8 mouse cellular contexts compared by ENCODE assay signal in the genomic region with DNA sequence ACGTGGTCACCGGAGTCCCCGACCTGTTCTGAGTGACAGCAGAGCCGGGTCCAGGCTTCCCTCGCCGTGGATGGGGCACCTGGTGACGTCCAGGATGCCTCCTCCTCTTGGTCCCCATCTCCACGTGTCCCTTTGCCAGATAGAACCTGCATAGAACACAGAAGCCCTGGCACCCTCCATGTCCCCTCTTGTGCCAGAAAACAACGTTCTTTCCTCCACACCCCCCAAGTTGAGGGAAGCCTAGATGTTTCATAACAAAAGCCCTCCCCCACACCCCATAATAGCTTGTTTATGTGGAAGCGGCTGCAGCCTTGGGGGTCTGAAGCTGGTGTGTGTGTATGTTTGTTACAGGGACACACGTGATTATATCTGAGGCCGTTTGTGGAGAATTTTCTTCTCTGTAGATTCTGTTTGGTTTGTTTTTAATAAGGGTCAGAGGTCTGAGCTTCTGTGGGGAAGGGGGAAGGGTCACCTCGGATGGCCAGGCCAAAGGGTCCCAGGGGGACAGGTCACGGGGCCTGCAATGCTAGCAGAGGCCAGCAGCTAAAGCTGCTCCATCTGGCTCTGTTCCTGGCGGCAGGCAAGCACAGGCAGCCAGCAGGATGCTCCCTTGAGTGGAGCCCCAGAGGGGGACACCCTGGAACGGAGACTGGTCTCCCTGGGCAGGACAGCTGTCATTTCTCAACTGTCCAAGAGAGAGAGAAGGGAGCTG.
DNase-seq lines count a peak whose midpoint lies in the region; ATAC-seq and TF ChIP-seq lines count a peak whose summit lies in the region.

No protein-coding gene starts in this region.

- H3K4me2 ChIP-seq in CH12.LX (ENCODE audit: insufficient read depth, low read depth, poor library complexity, severe bottlenecking): peak overlapping the region; percentile 35
- peak overlapping the region; percentile 72 for H3K4me2 ChIP-seq in forebrain, embryonic 14.5 days (ENCODE audit: low read length)
- peak overlapping the region; percentile 96 for H3K4me2 ChIP-seq in liver, postnatal 0 days (ENCODE audit: low read depth, low read length)
- peak overlapping the region; percentile 62 for H3K4me2 ChIP-seq in neural tube, embryonic 14.5 days (ENCODE audit: low read depth, low read length)

- ATAC-seq in forebrain, embryonic 14.5 days: peak; percentile 50
- peak; percentile 62 for ATAC-seq in liver, postnatal 0 days
- ATAC-seq in neural tube, embryonic 14.5 days (ENCODE audit: low read depth): peak; percentile 39

- H3K36me3 ChIP-seq in CH12.LX (replicated peaks in 1 of 2; ENCODE audit: control insufficient read depth in 1 of 2, insufficient read depth in 1 of 2, low read length in 1 of 2): no peaks in the 10 kb centered on the region
- no peaks in the 10 kb centered on the region for H3K36me3 ChIP-seq in forebrain, embryonic 14.5 days (ENCODE audit: control insufficient read depth, insufficient read depth, low read length)
- no peaks in the 10 kb centered on the region for H3K36me3 ChIP-seq in liver, postnatal 0 days (replicated peaks; ENCODE audit: insufficient read depth, low read length)
- no peaks in the 10 kb centered on the region for H3K36me3 ChIP-seq in neural tube, embryonic 14.5 days (ENCODE audit: control insufficient read depth, insufficient read depth, low read length)

- 1% methylated on average over 16 of the region's 16 CpGs for WGBS in forebrain, embryonic 14.5 days
- 14% methylated on average over 16 of the region's 16 CpGs for WGBS in liver, postnatal 0 days (ENCODE audit: insufficient replicate concordance)
- WGBS in neural tube, embryonic 14.5 days: 1% methylated on average over 16 of the region's 16 CpGs

- no peak for TF ChIP-seq RAD21 in CH12.LX (IDR thresholded peaks at IDR 0.05; ENCODE audit: low read depth, low read length)

- peak overlapping the region; percentile 37 for H3K9ac ChIP-seq in CH12.LX (ENCODE audit: insufficient read depth, low read depth)
- peak overlapping the region; percentile 66 for H3K9ac ChIP-seq in forebrain, embryonic 14.5 days (ENCODE audit: low read length)
- peak overlapping the region; percentile 72 for H3K9ac ChIP-seq in liver, postnatal 0 days (replicated peaks)
- H3K9ac ChIP-seq in neural tube, embryonic 14.5 days (replicated peaks; ENCODE audit: low read depth, low read length): peak overlapping the region; percentile 56

- peaks cover 21 to 48% of the 10 kb centered on the region in 2 experiments for H3K4me1 ChIP-seq in CH12.LX (ENCODE audit: control insufficient read depth in 1 of 2, insufficient read depth in 2 of 2)
- H3K4me1 ChIP-seq in forebrain, embryonic 14.5 days (ENCODE audit: control insufficient read depth, insufficient read depth, low read length): peaks cover 57% of the 10 kb centered on the region
- peaks cover 32% of the 10 kb centered on the region for H3K4me1 ChIP-seq in liver, postnatal 0 days (ENCODE audit: insufficient read depth)
- H3K4me1 ChIP-seq in neural tube, embryonic 14.5 days (ENCODE audit: control insufficient read depth, insufficient read depth, low read length): peaks cover 59% of the 10 kb centered on the region

- in situ Hi-C loops in CH12.LX (cut with MboI; ENCODE audit: low pct_ligation_motif_present, low pct_unique_long_range_greater_than_20kb, low sequenced_read_pairs): no loop called here

- TF ChIP-seq EP300 in CH12.LX (IDR thresholded peaks at IDR 0.05; ENCODE audit: low read length): no peak
- peak; percentile 25; the same call in 1 of the 2 replicates for TF ChIP-seq EP300 in liver, postnatal 0 days (IDR thresholded peaks at IDR 0.05; ENCODE audit: low read depth)

- peak overlapping the region; percentile 27 to 54 (median 28) for H3K4me3 ChIP-seq in CH12.LX (replicated peaks in 1 of 3; ENCODE audit: low read depth in 2 of 3, low read length in 2 of 3, poor library complexity in 1 of 3)
- peak overlapping the region; percentile 8 for H3K4me3 ChIP-seq in forebrain, embryonic 14.5 days (ENCODE audit: low read depth, low read length)
- H3K4me3 ChIP-seq in liver, postnatal 0 days (ENCODE audit: low read depth, low read length): peak overlapping the region; percentile 66
- no peak overlapping the region for H3K4me3 ChIP-seq in neural tube, embryonic 14.5 days (ENCODE audit: low read depth, low read length)

- no peak for TF ChIP-seq CTCF in CH12.LX (conservative IDR thresholded peaks at IDR 0.05 in 1 of 2, IDR thresholded peaks at IDR 0.05 in 1 of 2; ENCODE audit: low read depth in 2 of 2, low read length in 2 of 2)
- TF ChIP-seq CTCF in liver, postnatal 0 days (IDR thresholded peaks at IDR 0.05; ENCODE audit: low read depth): 0 out of 2 replicates have a peak, but pooled peaks have one; percentile 12

- peaks cover 2% of the 10 kb centered on the region for H3K9me3 ChIP-seq in CH12.LX (replicated peaks; ENCODE audit: low read length)
- H3K9me3 ChIP-seq in forebrain, embryonic 14.5 days (replicated peaks; ENCODE audit: control insufficient read depth, low read length): no peaks in the 10 kb centered on the region
- H3K9me3 ChIP-seq in liver, postnatal 0 days (ENCODE audit: low read length): no peaks in the 10 kb centered on the region
- H3K9me3 ChIP-seq in neural tube, embryonic 14.5 days (ENCODE audit: control insufficient read depth, low read length): no peaks in the 10 kb centered on the region

- TF ChIP-seq POLR2A in CH12.LX (IDR thresholded peaks at IDR 0.05; ENCODE audit: low read depth, low read length): no peak

- intact Hi-C loops in heart, postnatal 10 days (cut with DNase I): loop anchor here (2.0 to 5.0 kb wide), 4 partner anchors 48 to 187 kb away; partner anchors contain the start of gene Ier5l

- DNase-seq in CH12.LX (ENCODE audit: extremely low read depth): no peak
- DNase-seq in brain, embryonic 18.5 days (ENCODE audit: low read depth, low spot score): peak; percentile 68
- peak; percentile 86 for DNase-seq in forebrain, embryonic 14.5 days (ENCODE audit: low spot score)
- peak; percentile 92 to 93 for DNase-seq in heart, postnatal 10 days
- peak; percentile 76 to 90 for DNase-seq in kidney, postnatal 25 days
- peak; percentile 47 for DNase-seq in liver, postnatal 0 days
- DNase-seq in thymus, postnatal 36 days: peak; percentile 40 to 56

- H3K27ac ChIP-seq in CH12.LX (ENCODE audit: insufficient read depth, low read depth): peak overlapping the region; percentile 26
- H3K27ac ChIP-seq in forebrain, embryonic 14.5 days (ENCODE audit: low read depth, low read length): peak overlapping the region; percentile 99
- peak overlapping the region; percentile 85 for H3K27ac ChIP-seq in liver, postnatal 0 days (ENCODE audit: low read depth)
- H3K27ac ChIP-seq in neural tube, embryonic 14.5 days (ENCODE audit: low read depth, low read length): peak overlapping the region; percentile 100

- H3K79me2 ChIP-seq in CH12.LX (replicated peaks; ENCODE audit: control insufficient read depth, extremely low read depth, insufficient read depth, poor library complexity, severe bottlenecking): no peaks in the 10 kb centered on the region

- dilution Hi-C loops in CH12.LX (cut with MboI; ENCODE audit: extremely low pct_ligation_motif_present, extremely low pct_unique_long_range_greater_than_20kb, low sequenced_read_pairs): no loop called here

- H3K27me3 ChIP-seq in CH12.LX (replicated peaks): no peaks in the 10 kb centered on the region
- no peaks in the 10 kb centered on the region for H3K27me3 ChIP-seq in forebrain, embryonic 14.5 days (replicated peaks; ENCODE audit: control insufficient read depth, insufficient read depth, low read length)
- no peaks in the 10 kb centered on the region for H3K27me3 ChIP-seq in liver, postnatal 0 days (ENCODE audit: insufficient read depth, low read length)
- H3K27me3 ChIP-seq in neural tube, embryonic 14.5 days (ENCODE audit: control insufficient read depth, insufficient read depth, low read length): no peaks in the 10 kb centered on the region

TF ChIP-seq in CH12.LX, 34 proteins besides CTCF, POLR2A, EP300 and RAD21:
- peak; percentile 65; the same call in 1 of the 2 replicates for TF ChIP-seq MAX (IDR thresholded peaks at IDR 0.05; ENCODE audit: low read length)
- no peak for TF ChIP-seq NRF1 (IDR thresholded peaks at IDR 0.05; ENCODE audit: low read depth, low read length)
- no peak for TF ChIP-seq BHLHE40 (IDR thresholded peaks at IDR 0.05; ENCODE audit: low read depth, low read length)
- 0 out of 2 replicates have a peak, but pooled peaks have one; percentile 23 for TF ChIP-seq SIN3A (IDR thresholded peaks at IDR 0.05; ENCODE audit: low read length)
- TF ChIP-seq ETS1 (conservative IDR thresholded peaks at IDR 0.05; ENCODE audit: low read depth, low read length): no peak
- TF ChIP-seq ZMIZ1 (IDR thresholded peaks at IDR 0.05; ENCODE audit: low read depth, low read length): 0 out of 2 replicates have a peak, but pooled peaks have one; percentile 2
TF ChIP-seq in CH12.LX: peak in this region for 3.

Comparison
In these comparisons a context has a peak if more than half of its experiments do, and no peak if none do; other contexts are left out.
1. H3K27ac ChIP-seq: peak in every context shown above with its lines; median percentile 100 in neural tube, embryonic 14.5 days; 99 in forebrain, embryonic 14.5 days; 85 in liver, postnatal 0 days; 26 in CH12.LX.
2. H3K4me2 ChIP-seq: peak in every context shown above with its lines; median percentile 96 in liver, postnatal 0 days; 72 in forebrain, embryonic 14.5 days; 62 in neural tube, embryonic 14.5 days; 35 in CH12.LX.